Mouse (Mus musculus): ENCODE data around the gene Prss40. TPM values are rescaled to one million over a fixed set of nuclear protein-coding genes. Genes with fewer than 3 reads are reported as not detected.

The Prss40 gene
- polyA plus RNA-seq, 1 experiment from 2014 or later: not detected

DNA sequence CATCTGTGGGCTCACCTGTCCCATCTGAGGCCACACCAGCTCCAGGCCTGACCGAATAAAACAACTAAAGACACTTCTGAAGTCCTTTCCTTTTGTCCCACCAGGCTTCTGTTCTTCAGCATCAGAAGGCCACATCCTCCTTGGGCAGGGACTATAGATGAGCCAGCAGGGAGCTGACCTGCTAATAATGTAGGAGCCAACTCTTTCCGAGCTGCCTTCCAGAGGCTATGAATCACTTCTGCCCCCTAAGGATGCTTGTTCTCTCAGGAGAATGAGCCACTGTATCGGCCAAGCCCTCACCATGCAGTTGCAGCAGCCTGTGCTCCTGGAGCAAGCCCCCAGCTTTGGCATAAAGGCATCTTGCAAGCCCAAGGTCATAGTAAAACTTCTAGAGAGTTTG lies 57.8 kb downstream of the Prss40 start:
- H3K4me1 ChIP-seq: no peaks in the 10 kb centered on the region
- no peaks in the 10 kb centered on the region for H3K27me3 ChIP-seq
- H3K4me2 ChIP-seq: no peak overlapping the region
- H3K27ac ChIP-seq: no peak overlapping the region
- H3K4me3 ChIP-seq: no peak overlapping the region
- no peaks in the 10 kb centered on the region for H3K9me3 ChIP-seq
- no peak overlapping the region for H3K9ac ChIP-seq
- 54% methylated on average over 3 of the region's 3 CpGs for WGBS
- H3K36me3 ChIP-seq: no peaks in the 10 kb centered on the region
- no peak for ATAC-seq (ENCODE audit: borderline replicate concordance, extremely low read depth, low FRiP score, low TSS enrichment)

Other genes with a start within 250 kb of the Prss40 start
- gene Ccdc115, start 121.3 kb downstream of the Prss40 start, polyA plus RNA-seq (2015; fragmentation: Nextera tagmentation; extraction: Ambion mirVana): 54.2 and 55.2 TPM in 2 replicates
- 80.1 and 82.4 TPM in 2 replicates for gene Imp4, start 121.1 kb downstream of the Prss40 start, polyA plus RNA-seq (2015; fragmentation: Nextera tagmentation; extraction: Ambion mirVana)
- gene Ptpn18, start 101.2 kb downstream of the Prss40 start, polyA plus RNA-seq (2015; fragmentation: Nextera tagmentation; extraction: Ambion mirVana): 41.4 and 44.0 TPM in 2 replicates
- not detected in 2 replicates for gene Prss39, start 62.5 kb downstream of the Prss40 start, polyA plus RNA-seq (2015; fragmentation: Nextera tagmentation; extraction: Ambion mirVana)
- 0.41 TPM in 1 of 2 replicates, not detected in the other for gene Cfc1, start 25.3 kb downstream of the Prss40 start, polyA plus RNA-seq (2015; fragmentation: Nextera tagmentation; extraction: Ambion mirVana)
- 0.09 and 0.11 TPM in 2 replicates for gene Amer3, start 18.7 kb upstream of the Prss40 start, polyA plus RNA-seq (2015; fragmentation: Nextera tagmentation; extraction: Ambion mirVana)

All from lung, embryonic 15.5 days (tissue).